Mouse (Mus musculus): Measurements from ENCODE around the gene Sult1c2.
"Not testable (repeated sequence)": the region's sequence is repeated elsewhere in the genome, so short reads cannot be mapped to it uniquely, and the experiment has no call there.

DNA sequence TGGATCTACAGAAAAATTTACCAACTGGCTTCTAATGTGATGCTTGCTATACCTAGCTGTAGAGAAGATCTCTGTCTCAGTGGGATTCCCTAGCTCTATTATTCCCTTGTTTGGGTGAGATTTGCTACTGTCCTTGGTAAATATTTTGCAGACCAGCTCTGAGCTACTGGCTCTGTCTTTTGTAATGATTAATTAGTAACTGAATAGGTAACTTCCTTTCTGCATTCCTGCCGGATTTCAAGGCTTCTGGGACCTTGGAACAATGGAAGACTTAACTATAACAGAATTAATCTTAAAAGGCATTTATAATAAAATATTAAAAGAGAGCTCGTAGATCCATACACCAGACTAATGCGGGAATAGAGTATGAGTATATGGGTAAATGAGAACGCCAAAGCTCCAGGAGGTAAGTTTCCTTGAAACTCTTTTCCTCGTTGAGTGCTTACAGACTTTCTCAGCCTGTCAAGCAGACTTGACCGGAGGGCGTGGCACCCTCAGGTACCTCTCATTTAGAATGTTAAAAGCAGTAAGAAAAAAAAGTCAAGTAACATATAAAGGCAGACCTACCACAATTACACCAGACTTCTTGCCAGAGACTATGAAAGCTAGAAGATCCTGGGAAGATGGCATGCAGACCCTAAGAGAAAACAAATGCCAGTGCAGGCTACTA lies 33.0 kb upstream of the Sult1c2 start:
- not testable (repeated sequence) for TF ChIP-seq CTCF (conservative IDR thresholded peaks at IDR 0.05; ENCODE audit: low read length); NANOG (IDR thresholded peaks at IDR 0.05; ENCODE audit: borderline replicate concordance, low read length); POU5F1 (IDR thresholded peaks at IDR 0.05; ENCODE audit: borderline replicate concordance, low read length)

Data from E14TG2a.4 (cell line).